Mouse (Mus musculus) kidney, embryonic 14.5 days (tissue): ENCODE results near the gene Ubr2. TPM values are rescaled to one million over a fixed set of nuclear protein-coding genes. Genes with fewer than 3 reads are reported as not detected.

Experiments
- ATAC-seq: fragments of 200-750 bp; cut with Nextera tagmentation; 2 replicates; pipeline ENCODE4 v1.8.0; 2017; ENCODE audit warnings: moderate number of reproducible peaks, mild to moderate bottlenecking, moderate TSS enrichment, moderate library complexity; ENCODE audit not compliant: low FRiP score, low TSS enrichment
- H3K27ac ChIP-seq: fragments of 300-500 bp; sonication (generic); 2 replicates; pipeline ENCODE4 v1.5.1; 2014; ENCODE audit warnings: low read depth, mild to moderate bottlenecking, low read length, moderate library complexity, mixed read lengths
- H3K27me3 ChIP-seq: fragments of 300-500 bp; sonication (generic); 2 replicates; pipeline ENCODE4 v1.6.1; 2014; ENCODE audit warnings: mild to moderate bottlenecking, low read length; ENCODE audit not compliant: control insufficient read depth, insufficient read depth
- H3K36me3 ChIP-seq: fragments of 300-500 bp; sonication (generic); 2 replicates; pipeline ENCODE4 v1.6.1; 2014; ENCODE audit warnings: low read length, mixed read lengths; ENCODE audit not compliant: control insufficient read depth, insufficient read depth
- H3K4me1 ChIP-seq: fragments of 300-500 bp; sonication (generic); 2 replicates; pipeline ENCODE4 v1.6.1; 2014; ENCODE audit warnings: low read length, mixed read lengths; ENCODE audit not compliant: control insufficient read depth, insufficient read depth
- H3K4me2 ChIP-seq: fragments of 300-500 bp; sonication (generic); replicated peaks from 2 replicates; pipeline ENCODE4 v1.6.1; 2014; ENCODE audit warnings: low read depth, mild to moderate bottlenecking, low read length
- H3K4me3 ChIP-seq: fragments of 300-500 bp; sonication (generic); 2 replicates; pipeline ENCODE4 v1.5.1; 2014; ENCODE audit warnings: mild to moderate bottlenecking, low read length
- H3K9ac ChIP-seq: fragments of 300-500 bp; sonication (generic); 2 replicates; pipeline ENCODE4 v1.6.1; 2014; ENCODE audit warnings: low read depth, mild to moderate bottlenecking, low read length, moderate library complexity
- H3K9me3 ChIP-seq: fragments of 300-500 bp; sonication (generic); 2 replicates; pipeline ENCODE4 v1.6.1; 2016; ENCODE audit warnings: low read length; ENCODE audit not compliant: control insufficient read depth
- WGBS: fragments of 180-500 bp; shearing (Covaris S2); extraction: QIAGEN DNeasy Blood & Tissue Kit; methylation state at CpG from one replicate; pipeline ENCODE4 v1.1.7; 2014; 5-methylcytosine and 5-hydroxymethylcytosine counted together
- polyA plus RNA-seq: library from polyadenylated mRNA; unstranded; fragments of >200 nt; fragmentation: Nextera tagmentation; extraction: Ambion mirVana; gene quantifications from 2 replicates; pipeline ENCODE4 v1.2.1, GENCODE M21; 2014

Ubr2 gene
- polyA plus RNA-seq, 1 experiment from 2014 or later: 30.4 TPM

- WGBS: under 1% methylated on average over 13 of the region's 13 CpGs
- ATAC-seq: no peak
Measured at GRCm38 (mm10) chr17:47009546-47009897, 834 bp downstream of the Ubr2 start.

GRCm38 (mm10) chr17:47009016-47009415 lies 1.3 kb downstream of the Ubr2 start:
- H3K4me1 ChIP-seq: peaks cover 17% of the 10 kb centered on the region
- WGBS: 7% methylated on average over 6 of the region's 6 CpGs
- no peaks in the 10 kb centered on the region for H3K9me3 ChIP-seq
- peak overlapping the region; percentile 67 for H3K4me2 ChIP-seq
- peak overlapping the region; percentile 96 for H3K4me3 ChIP-seq
- H3K36me3 ChIP-seq: peaks cover 7% of the 10 kb centered on the region
- H3K27ac ChIP-seq: 0 out of 2 replicates have a peak overlapping the region, but pooled peaks have one; percentile 27
- ATAC-seq: no peak
- no peaks in the 10 kb centered on the region for H3K27me3 ChIP-seq
- H3K9ac ChIP-seq: peak overlapping the region; percentile 94

More at GRCm38 (mm10) chr17:47009546-47009897, 834 bp downstream of the Ubr2 start:
- no peaks in the 10 kb centered on the region for H3K9me3 ChIP-seq
- H3K9ac ChIP-seq: peak overlapping the region; percentile 94
- peaks cover 7% of the 10 kb centered on the region for H3K36me3 ChIP-seq
- peak overlapping the region; percentile 96 for H3K4me3 ChIP-seq
- peak overlapping the region; percentile 97 for H3K27ac ChIP-seq
- H3K27me3 ChIP-seq: no peaks in the 10 kb centered on the region
- peak overlapping the region; percentile 67 for H3K4me2 ChIP-seq
- peaks cover 17% of the 10 kb centered on the region for H3K4me1 ChIP-seq

- no peak for ATAC-seq
- no peak overlapping the region for H3K27ac ChIP-seq
- H3K4me3 ChIP-seq: peak overlapping the region; percentile 96
- H3K4me2 ChIP-seq: peak overlapping the region; percentile 67
- H3K36me3 ChIP-seq: peaks cover 7% of the 10 kb centered on the region
- H3K9ac ChIP-seq: peak overlapping the region; percentile 94; the same call in 1 of the 2 replicates
- peaks cover 17% of the 10 kb centered on the region for H3K4me1 ChIP-seq
- no peaks in the 10 kb centered on the region for H3K9me3 ChIP-seq
- H3K27me3 ChIP-seq: no peaks in the 10 kb centered on the region
- WGBS: 42% methylated on average over 8 of the region's 8 CpGs
Measured at GRCm38 (mm10) chr17:47008506-47008905, 1.9 kb downstream of the Ubr2 start.

GRCm38 (mm10) chr17:47006741-47007140 lies 3.6 kb downstream of the Ubr2 start:
- H3K27ac ChIP-seq: no peak overlapping the region
- ATAC-seq: no peak

GRCm38 (mm10) chr17:47005741-47006405 lies 4.5 kb downstream of the Ubr2 start:
- Histone ChIP-seq H3K9me3 (no peaks in the 10 kb centered on the region), H3K4me1 (peaks cover 17% of the 10 kb centered on the region), H3K27me3 (no peaks in the 10 kb centered on the region), H3K4me3 (no peak overlapping the region), H3K27ac (no peak overlapping the region), H3K36me3 (peaks cover 7% of the 10 kb centered on the region), H3K9ac (no peak overlapping the region), H3K4me2 (no peak overlapping the region)
- no peak for ATAC-seq
- WGBS: 57% methylated on average over 7 of the region's 7 CpGs

More at GRCm38 (mm10) chr17:47006741-47007140, 3.6 kb downstream of the Ubr2 start:
- peaks cover 7% of the 10 kb centered on the region for H3K36me3 ChIP-seq
- H3K9ac ChIP-seq: no peak overlapping the region
- H3K4me2 ChIP-seq: no peak overlapping the region
- WGBS: 67% methylated on average over 6 of the region's 9 CpGs
- H3K27me3 ChIP-seq: no peaks in the 10 kb centered on the region
- H3K4me1 ChIP-seq: peaks cover 17% of the 10 kb centered on the region
- no peaks in the 10 kb centered on the region for H3K9me3 ChIP-seq
- H3K4me3 ChIP-seq: no peak overlapping the region

GRCm38 (mm10) chr17:47003305-47003704 lies 7.1 kb downstream of the Ubr2 start:
- no peak overlapping the region for H3K4me2 ChIP-seq
- ATAC-seq: no peak
- H3K4me3 ChIP-seq: no peak overlapping the region
- no peaks in the 10 kb centered on the region for H3K27me3 ChIP-seq
- peaks cover 29% of the 10 kb centered on the region for H3K36me3 ChIP-seq
- H3K27ac ChIP-seq: no peak overlapping the region
- H3K4me1 ChIP-seq: peaks cover 9% of the 10 kb centered on the region
- H3K9me3 ChIP-seq: no peaks in the 10 kb centered on the region
- WGBS: 63% methylated on average over 8 of the region's 8 CpGs
- H3K9ac ChIP-seq: no peak overlapping the region

- ATAC-seq: no peak
- whole genome bisulfite sequencing: over 99% methylated on average over 5 of the region's 5 CpGs
- Histone ChIP-seq H3K4me3 (no peak overlapping the region), H3K4me2 (no peak overlapping the region), H3K27me3 (no peaks in the 10 kb centered on the region), H3K36me3 (peaks cover 33% of the 10 kb centered on the region), H3K4me1 (peaks cover 5% of the 10 kb centered on the region; the same call in 1 of the 2 replicates), H3K27ac (no peak overlapping the region), H3K9me3 (no peaks in the 10 kb centered on the region), H3K9ac (no peak overlapping the region)
Measured at GRCm38 (mm10) chr17:47002401-47002800, 8.0 kb downstream of the Ubr2 start.

- no peak overlapping the region for H3K4me2 ChIP-seq
- no peak overlapping the region for H3K27ac ChIP-seq
- peaks cover 32% of the 10 kb centered on the region for H3K36me3 ChIP-seq
- no peak for ATAC-seq
- no peak overlapping the region for H3K9ac ChIP-seq
- no peaks in the 10 kb centered on the region for H3K9me3 ChIP-seq
- H3K27me3 ChIP-seq: no peaks in the 10 kb centered on the region
- H3K4me1 ChIP-seq: peaks cover 23% of the 10 kb centered on the region
- WGBS: 81% methylated on average over 4 of the region's 4 CpGs
- no peak overlapping the region for H3K4me3 ChIP-seq
Measured at GRCm38 (mm10) chr17:46998840-46999239, 11.5 kb downstream of the Ubr2 start.

GRCm38 (mm10) chr17:46996484-46996883 lies 13.9 kb downstream of the Ubr2 start:
- no peak overlapping the region for H3K4me2 ChIP-seq
- H3K4me3 ChIP-seq: no peak overlapping the region
- peak; percentile 58; the same call in 1 of the 2 replicates for ATAC-seq
- no peaks in the 10 kb centered on the region for H3K9me3 ChIP-seq
- H3K9ac ChIP-seq: 0 out of 2 replicates have a peak overlapping the region, but pooled peaks have one; percentile 7
- peak overlapping the region; percentile 69 for H3K27ac ChIP-seq
- 20% methylated on average over 7 of the region's 7 CpGs for WGBS
- H3K27me3 ChIP-seq: no peaks in the 10 kb centered on the region
- H3K36me3 ChIP-seq: peaks cover 53% of the 10 kb centered on the region
- peaks cover 23% of the 10 kb centered on the region for H3K4me1 ChIP-seq
